Mouse (Mus musculus): ENCODE data around the gene Crk. TPM values are rescaled to one million over a fixed set of nuclear protein-coding genes. Genes with fewer than 3 reads are reported as not detected.
"Not testable (repeated sequence)": the region's sequence is repeated elsewhere in the genome, so short reads cannot be mapped to it uniquely, and the experiment has no call there.

Gene Crk
- total and polyA plus RNA-seq, 2 experiments = 47.7 to 50.5 TPM

GRCm38 (mm10) chr11:75684956-75685355 is 5.9 kb downstream of the Crk start:
- Histone ChIP-seq H3K9ac (ENCODE audit: low read depth, low read length) (no peak overlapping the region), H3K27me3 (ENCODE audit: control insufficient read depth, insufficient read depth, low read length) (no peaks in the 10 kb centered on the region), H3K4me1 (ENCODE audit: control insufficient read depth, insufficient read depth, low read length) (peaks cover 29% of the 10 kb centered on the region), H3K36me3 (ENCODE audit: control insufficient read depth, insufficient read depth, low read length) (peaks cover 6% of the 10 kb centered on the region; the same call in 1 of the 2 replicates), H3K4me3 (ENCODE audit: insufficient read depth, low read depth, low read length) (no peak overlapping the region), H3K27ac (replicated peaks; ENCODE audit: insufficient read depth, low read depth, low read length) (no peak overlapping the region), H3K79me2 (ENCODE audit: control insufficient read depth, insufficient read depth, low read length) (peaks cover 51% of the 10 kb centered on the region; the same call in 1 of the 2 replicates)
- 55% methylated on average over 2 of the region's 2 CpGs for WGBS
- no peak for DNase-seq (ENCODE audit: extremely low read depth, low read depth, low spot score)
- TF ChIP-seq CTCF (IDR thresholded peaks at IDR 0.05; ENCODE audit: low read depth, low read length) = no peak
- no peak for TF ChIP-seq POLR2A (IDR thresholded peaks at IDR 0.05; ENCODE audit: extremely low read depth, insufficient read depth, low read length)

GRCm38 (mm10) chr11:75687343-75687993 is 8.4 kb downstream of the Crk start:
- WGBS = 43% methylated on average over 2 of the region's 2 CpGs
- H3K4me1 ChIP-seq (ENCODE audit: control insufficient read depth, insufficient read depth, low read length) = peaks cover 23% of the 10 kb centered on the region
- H3K36me3 ChIP-seq (ENCODE audit: control insufficient read depth, insufficient read depth, low read length) = peaks cover 10% of the 10 kb centered on the region
- peaks cover 49% of the 10 kb centered on the region; the same call in 1 of the 2 replicates for H3K79me2 ChIP-seq (ENCODE audit: control insufficient read depth, insufficient read depth, low read length)
- H3K27ac ChIP-seq (replicated peaks; ENCODE audit: insufficient read depth, low read depth, low read length) = peak overlapping the region; percentile 58
- peak; percentile 79 for DNase-seq (ENCODE audit: extremely low read depth, low read depth, low spot score)
- H3K9ac ChIP-seq (ENCODE audit: low read depth, low read length) = no peak overlapping the region
- no peaks in the 10 kb centered on the region for H3K27me3 ChIP-seq (ENCODE audit: control insufficient read depth, insufficient read depth, low read length)
- H3K4me3 ChIP-seq (ENCODE audit: insufficient read depth, low read depth, low read length) = no peak overlapping the region
- no peak for TF ChIP-seq CTCF (IDR thresholded peaks at IDR 0.05; ENCODE audit: low read depth, low read length)
- TF ChIP-seq POLR2A (IDR thresholded peaks at IDR 0.05; ENCODE audit: extremely low read depth, insufficient read depth, low read length) = no peak

DNA sequence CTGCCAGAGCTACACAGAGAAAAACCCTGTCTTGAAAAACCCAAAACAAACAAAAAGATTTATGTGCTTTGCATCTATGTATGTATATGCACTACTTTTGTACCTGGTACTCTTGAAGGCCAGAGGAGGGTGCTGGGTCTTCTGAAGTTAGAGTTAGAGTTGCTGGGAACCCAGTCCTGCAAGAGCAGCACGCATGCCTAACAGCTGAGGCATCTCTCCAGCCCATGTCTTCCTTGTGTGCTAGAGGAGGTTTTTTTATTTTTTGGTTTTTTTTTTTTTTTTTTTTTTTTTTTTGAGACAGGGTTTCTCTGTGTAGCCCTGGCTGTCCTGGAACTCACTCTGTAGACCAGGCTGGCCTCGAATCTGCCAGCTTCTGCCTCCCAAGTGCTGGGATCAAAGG is 9.1 kb downstream of the Crk start:
- peak overlapping the region; percentile 58; the same call in 1 of the 2 replicates for H3K27ac ChIP-seq (replicated peaks; ENCODE audit: insufficient read depth, low read depth, low read length)
- no peak overlapping the region for H3K4me3 ChIP-seq (ENCODE audit: insufficient read depth, low read depth, low read length)
- H3K79me2 ChIP-seq (ENCODE audit: control insufficient read depth, insufficient read depth, low read length) = peaks cover 49% of the 10 kb centered on the region; the same call in 1 of the 2 replicates
- peaks cover 23% of the 10 kb centered on the region for H3K4me1 ChIP-seq (ENCODE audit: control insufficient read depth, insufficient read depth, low read length)
- peaks cover 12% of the 10 kb centered on the region for H3K36me3 ChIP-seq (ENCODE audit: control insufficient read depth, insufficient read depth, low read length)
- TF ChIP-seq CTCF (IDR thresholded peaks at IDR 0.05; ENCODE audit: low read depth, low read length) (no peak), POLR2A (IDR thresholded peaks at IDR 0.05; ENCODE audit: extremely low read depth, insufficient read depth, low read length) (no peak)
- no peak overlapping the region for H3K9ac ChIP-seq (ENCODE audit: low read depth, low read length)
- H3K27me3 ChIP-seq (ENCODE audit: control insufficient read depth, insufficient read depth, low read length) = no peaks in the 10 kb centered on the region
- WGBS = 51% methylated on average over 2 of the region's 2 CpGs
- DNase-seq (ENCODE audit: extremely low read depth, low read depth, low spot score) = no peak

DNA sequence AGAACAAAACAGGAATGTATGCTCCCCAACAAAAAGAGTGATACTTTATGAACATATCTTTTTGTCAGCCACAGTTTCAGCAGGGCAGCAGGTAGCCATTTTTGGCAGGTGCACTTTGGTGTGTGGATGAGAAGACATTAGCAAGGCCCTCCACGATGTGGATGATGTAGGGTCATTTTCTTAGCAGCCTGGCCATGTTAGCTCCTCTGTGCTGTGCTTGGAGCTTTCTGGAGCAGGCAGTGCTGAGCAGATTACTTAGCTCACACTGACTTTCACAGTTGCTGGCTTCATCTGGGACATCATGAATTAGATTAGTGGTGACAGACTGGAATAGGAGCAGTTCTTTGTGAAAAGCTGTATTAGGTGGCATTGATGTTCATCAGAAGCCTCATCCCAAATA is 10.9 kb downstream of the Crk start:
- Histone ChIP-seq H3K79me2 (ENCODE audit: control insufficient read depth, insufficient read depth, low read length) (peaks cover 39% of the 10 kb centered on the region; the same call in 1 of the 2 replicates), H3K9ac (ENCODE audit: low read depth, low read length) (no peak overlapping the region), H3K36me3 (ENCODE audit: control insufficient read depth, insufficient read depth, low read length) (peaks cover 17% of the 10 kb centered on the region), H3K4me1 (ENCODE audit: control insufficient read depth, insufficient read depth, low read length) (peaks cover 20% of the 10 kb centered on the region), H3K4me3 (ENCODE audit: insufficient read depth, low read depth, low read length) (no peak overlapping the region), H3K27ac (replicated peaks; ENCODE audit: insufficient read depth, low read depth, low read length) (no peak overlapping the region), H3K27me3 (ENCODE audit: control insufficient read depth, insufficient read depth, low read length) (no peaks in the 10 kb centered on the region)
- no peak for DNase-seq (ENCODE audit: extremely low read depth, low read depth, low spot score)
- no peak for TF ChIP-seq POLR2A (IDR thresholded peaks at IDR 0.05; ENCODE audit: extremely low read depth, insufficient read depth, low read length)
- no peak for TF ChIP-seq CTCF (IDR thresholded peaks at IDR 0.05; ENCODE audit: low read depth, low read length)
- WGBS = 54% methylated on average over 1 of the region's 1 CpGs

- Histone ChIP-seq H3K79me2 (ENCODE audit: control insufficient read depth, insufficient read depth, low read length) (peaks cover 35% of the 10 kb centered on the region; the same call in 1 of the 2 replicates), H3K9ac (ENCODE audit: low read depth, low read length) (no peak overlapping the region), H3K27me3 (ENCODE audit: control insufficient read depth, insufficient read depth, low read length) (no peaks in the 10 kb centered on the region), H3K4me1 (ENCODE audit: control insufficient read depth, insufficient read depth, low read length) (peaks cover 18% of the 10 kb centered on the region), H3K4me3 (ENCODE audit: insufficient read depth, low read depth, low read length) (no peak overlapping the region), H3K27ac (replicated peaks; ENCODE audit: insufficient read depth, low read depth, low read length) (no peak overlapping the region), H3K36me3 (ENCODE audit: control insufficient read depth, insufficient read depth, low read length) (peaks cover 17% of the 10 kb centered on the region)
- TF ChIP-seq POLR2A (IDR thresholded peaks at IDR 0.05; ENCODE audit: extremely low read depth, insufficient read depth, low read length) (no peak), CTCF (IDR thresholded peaks at IDR 0.05; ENCODE audit: low read depth, low read length) (no peak)
- DNase-seq (ENCODE audit: extremely low read depth, low read depth, low spot score) = no peak
These were observed 12.0 kb downstream of the Crk start for GRCm38 (mm10) chr11:75691047-75691446.

- Histone ChIP-seq H3K36me3 (ENCODE audit: control insufficient read depth, insufficient read depth, low read length) (peaks cover 35% of the 10 kb centered on the region), H3K4me3 (ENCODE audit: insufficient read depth, low read depth, low read length) (no peak overlapping the region), H3K9ac (ENCODE audit: low read depth, low read length) (no peak overlapping the region), H3K4me1 (ENCODE audit: control insufficient read depth, insufficient read depth, low read length) (peaks cover 9% of the 10 kb centered on the region; the same call in 1 of the 2 replicates), H3K79me2 (ENCODE audit: control insufficient read depth, insufficient read depth, low read length) (peaks cover 26% of the 10 kb centered on the region; the same call in 1 of the 2 replicates), H3K27ac (replicated peaks; ENCODE audit: insufficient read depth, low read depth, low read length) (no peak overlapping the region), H3K27me3 (ENCODE audit: control insufficient read depth, insufficient read depth, low read length) (no peaks in the 10 kb centered on the region)
- 91% methylated on average over 5 of the region's 5 CpGs for WGBS
- DNase-seq (ENCODE audit: extremely low read depth, low read depth, low spot score) = no peak
- TF ChIP-seq CTCF (IDR thresholded peaks at IDR 0.05; ENCODE audit: low read depth, low read length) = no peak
- no peak for TF ChIP-seq POLR2A (IDR thresholded peaks at IDR 0.05; ENCODE audit: extremely low read depth, insufficient read depth, low read length)
These were observed 14.5 kb downstream of the Crk start for GRCm38 (mm10) chr11:75693570-75693969.

GRCm38 (mm10) chr11:75697464-75697863 is 18.4 kb downstream of the Crk start:
- WGBS = 95% methylated on average over 3 of the region's 3 CpGs

More at GRCm38 (mm10) chr11:75697464-75697863, 18.4 kb downstream of the Crk start:
- peaks cover 10% of the 10 kb centered on the region; the same call in 1 of the 2 replicates for H3K79me2 ChIP-seq (ENCODE audit: control insufficient read depth, insufficient read depth, low read length)
- not testable (repeated sequence) for H3K4me3 ChIP-seq (ENCODE audit: insufficient read depth, low read depth, low read length); DNase-seq (ENCODE audit: extremely low read depth, low read depth, low spot score); H3K4me1 ChIP-seq (ENCODE audit: control insufficient read depth, insufficient read depth, low read length); H3K27me3 ChIP-seq (ENCODE audit: control insufficient read depth, insufficient read depth, low read length); H3K9ac ChIP-seq (ENCODE audit: low read depth, low read length); H3K27ac ChIP-seq (replicated peaks; ENCODE audit: insufficient read depth, low read depth, low read length)
- peaks cover 52% of the 10 kb centered on the region for H3K36me3 ChIP-seq (ENCODE audit: control insufficient read depth, insufficient read depth, low read length)
